Mouse (Mus musculus): ENCODE measurements around the gene Ubap1. TPM values are rescaled to one million over a fixed set of nuclear protein-coding genes. Genes with fewer than 3 reads are reported as not detected.

Gene Ubap1
- polyA plus RNA-seq, 1 experiment: 55.9 TPM

GRCm38 (mm10) chr4:41359358-41359757 lies 10.6 kb downstream of the Ubap1 start:
- DNase-seq: no peak
- 86% methylated on average over 7 of the region's 7 CpGs for WGBS
- H3K27ac ChIP-seq (ENCODE audit: insufficient read depth, low read length): no peak overlapping the region
- no peak overlapping the region for H3K4me3 ChIP-seq (replicated peaks; ENCODE audit: insufficient read depth, low read depth, low read length)
- no peaks in the 10 kb centered on the region for H3K27me3 ChIP-seq (ENCODE audit: control insufficient read depth, insufficient read depth, low read length)
- H3K4me1 ChIP-seq (ENCODE audit: control insufficient read depth, insufficient read depth, low read length): no peaks in the 10 kb centered on the region
- TF ChIP-seq POLR2A (IDR thresholded peaks at IDR 0.05; ENCODE audit: borderline replicate concordance, insufficient read depth, low read length): no peak

GRCm38 (mm10) chr4:41361059-41361458 lies 12.3 kb downstream of the Ubap1 start:
- 95% methylated on average over 3 of the region's 3 CpGs for WGBS
- no peak for DNase-seq
- Histone ChIP-seq H3K27ac (ENCODE audit: insufficient read depth, low read length) (no peak overlapping the region), H3K4me1 (ENCODE audit: control insufficient read depth, insufficient read depth, low read length) (no peaks in the 10 kb centered on the region), H3K27me3 (ENCODE audit: control insufficient read depth, insufficient read depth, low read length) (no peaks in the 10 kb centered on the region), H3K4me3 (replicated peaks; ENCODE audit: insufficient read depth, low read depth, low read length) (no peak overlapping the region)
- TF ChIP-seq POLR2A (IDR thresholded peaks at IDR 0.05; ENCODE audit: borderline replicate concordance, insufficient read depth, low read length) (no peak), CTCF (IDR thresholded peaks at IDR 0.05; ENCODE audit: borderline replicate concordance, insufficient read depth, low read depth, low read length) (no peak)

GRCm38 (mm10) chr4:41368198-41368597 lies 19.4 kb downstream of the Ubap1 start:
- DNase-seq: no peak
- Histone ChIP-seq H3K27me3 (ENCODE audit: control insufficient read depth, insufficient read depth, low read length) (no peaks in the 10 kb centered on the region), H3K4me1 (ENCODE audit: control insufficient read depth, insufficient read depth, low read length) (no peaks in the 10 kb centered on the region), H3K4me3 (replicated peaks; ENCODE audit: insufficient read depth, low read depth, low read length) (no peak overlapping the region), H3K27ac (ENCODE audit: insufficient read depth, low read length) (no peak overlapping the region)
- TF ChIP-seq POLR2A (IDR thresholded peaks at IDR 0.05; ENCODE audit: borderline replicate concordance, insufficient read depth, low read length) (no peak), CTCF (IDR thresholded peaks at IDR 0.05; ENCODE audit: borderline replicate concordance, insufficient read depth, low read depth, low read length) (no peak)
- 75% methylated on average over 4 of the region's 4 CpGs for WGBS

- no peaks in the 10 kb centered on the region for H3K4me1 ChIP-seq (ENCODE audit: control insufficient read depth, insufficient read depth, low read length)
- DNase-seq: no peak
- no peak overlapping the region for H3K27ac ChIP-seq (ENCODE audit: insufficient read depth, low read length)
- TF ChIP-seq CTCF (IDR thresholded peaks at IDR 0.05; ENCODE audit: borderline replicate concordance, insufficient read depth, low read depth, low read length) (no peak), POLR2A (IDR thresholded peaks at IDR 0.05; ENCODE audit: borderline replicate concordance, insufficient read depth, low read length) (no peak)
- no peaks in the 10 kb centered on the region for H3K27me3 ChIP-seq (ENCODE audit: control insufficient read depth, insufficient read depth, low read length)
- H3K4me3 ChIP-seq (replicated peaks; ENCODE audit: insufficient read depth, low read depth, low read length): no peak overlapping the region
- WGBS: 94% methylated on average over 9 of the region's 9 CpGs
Measured at GRCm38 (mm10) chr4:41369702-41370437, 21.1 kb downstream of the Ubap1 start.

GRCm38 (mm10) chr4:41377567-41377966 lies 28.8 kb downstream of the Ubap1 start:
- DNase-seq: no peak
- Histone ChIP-seq H3K27me3 (ENCODE audit: control insufficient read depth, insufficient read depth, low read length) (no peaks in the 10 kb centered on the region), H3K27ac (ENCODE audit: insufficient read depth, low read length) (no peak overlapping the region), H3K4me1 (ENCODE audit: control insufficient read depth, insufficient read depth, low read length) (no peaks in the 10 kb centered on the region), H3K4me3 (replicated peaks; ENCODE audit: insufficient read depth, low read depth, low read length) (no peak overlapping the region)
- TF ChIP-seq CTCF (IDR thresholded peaks at IDR 0.05; ENCODE audit: borderline replicate concordance, insufficient read depth, low read depth, low read length) (no peak), POLR2A (IDR thresholded peaks at IDR 0.05; ENCODE audit: borderline replicate concordance, insufficient read depth, low read length) (no peak)

GRCm38 (mm10) chr4:41381213-41381950 lies 32.6 kb downstream of the Ubap1 start:
- no peaks in the 10 kb centered on the region for H3K27me3 ChIP-seq (ENCODE audit: control insufficient read depth, insufficient read depth, low read length)
- H3K4me3 ChIP-seq (replicated peaks; ENCODE audit: insufficient read depth, low read depth, low read length): no peak overlapping the region
- TF ChIP-seq POLR2A (IDR thresholded peaks at IDR 0.05; ENCODE audit: borderline replicate concordance, insufficient read depth, low read length) (no peak), CTCF (IDR thresholded peaks at IDR 0.05; ENCODE audit: borderline replicate concordance, insufficient read depth, low read depth, low read length) (no peak)
- H3K27ac ChIP-seq (ENCODE audit: insufficient read depth, low read length): no peak overlapping the region
- no peak for DNase-seq
- H3K4me1 ChIP-seq (ENCODE audit: control insufficient read depth, insufficient read depth, low read length): no peaks in the 10 kb centered on the region
- 98% methylated on average over 5 of the region's 5 CpGs for WGBS

- WGBS: 64% methylated on average over 1 of the region's 1 CpGs
- H3K4me3 ChIP-seq (replicated peaks; ENCODE audit: insufficient read depth, low read depth, low read length): no peak overlapping the region
- no peaks in the 10 kb centered on the region for H3K27me3 ChIP-seq (ENCODE audit: control insufficient read depth, insufficient read depth, low read length)
- H3K27ac ChIP-seq (ENCODE audit: insufficient read depth, low read length): no peak overlapping the region
- DNase-seq: no peak
- no peak for TF ChIP-seq CTCF (IDR thresholded peaks at IDR 0.05; ENCODE audit: borderline replicate concordance, insufficient read depth, low read depth, low read length)
- TF ChIP-seq POLR2A (IDR thresholded peaks at IDR 0.05; ENCODE audit: borderline replicate concordance, insufficient read depth, low read length): no peak
- no peaks in the 10 kb centered on the region for H3K4me1 ChIP-seq (ENCODE audit: control insufficient read depth, insufficient read depth, low read length)
Measured at GRCm38 (mm10) chr4:41386412-41386975, 37.7 kb downstream of the Ubap1 start.

All from cerebellum, adult 2 months (tissue).